Mouse (Mus musculus): ENCODE measurements around the gene Bzw1.
"Not testable (repeated sequence)": the region's sequence is repeated elsewhere in the genome, so short reads cannot be mapped to it uniquely, and the experiment has no call there.

The Bzw1 gene

GRCm38 (mm10) chr1:58392652-58393283, at the start of gene Bzw1:
Gene Bzw1 (plus strand): TSS chr1:58392898.
- peak; percentile 96 for DNase-seq

GRCm38 (mm10) chr1:58343861-58344260, 48.8 kb upstream of the Bzw1 start:
- no peak for DNase-seq

- DNase-seq, result no peak
Observed at GRCm38 (mm10) chr1:58344570-58344969, 48.1 kb upstream of the Bzw1 start.

- no peak for DNase-seq
Observed at GRCm38 (mm10) chr1:58346159-58346558, 46.5 kb upstream of the Bzw1 start.

- no peak for DNase-seq
Observed at GRCm38 (mm10) chr1:58348712-58349111, 44.0 kb upstream of the Bzw1 start.

- DNase-seq, result peak; percentile 81
Observed at GRCm38 (mm10) chr1:58353238-58353893, 39.3 kb upstream of the Bzw1 start.

- no peak for DNase-seq
Observed at GRCm38 (mm10) chr1:58358958-58359901, 33.5 kb upstream of the Bzw1 start.

GRCm38 (mm10) chr1:58362296-58362695, 30.4 kb upstream of the Bzw1 start:
- DNase-seq, result no peak

- DNase-seq, result no peak
Observed at GRCm38 (mm10) chr1:58364551-58364950, 28.1 kb upstream of the Bzw1 start.

- no peak for DNase-seq
Observed at GRCm38 (mm10) chr1:58365829-58366228, 26.9 kb upstream of the Bzw1 start.

GRCm38 (mm10) chr1:58366737-58367471, 25.8 kb upstream of the Bzw1 start:
- no peak for DNase-seq

GRCm38 (mm10) chr1:58369716-58370115, 23.0 kb upstream of the Bzw1 start:
- DNase-seq, result no peak

- not testable (repeated sequence) for DNase-seq
Observed at GRCm38 (mm10) chr1:58374266-58374665, 18.4 kb upstream of the Bzw1 start.

GRCm38 (mm10) chr1:58375574-58376147, 17.0 kb upstream of the Bzw1 start:
- DNase-seq, result no peak

- DNase-seq, result peak; percentile 18
Observed at GRCm38 (mm10) chr1:58382586-58383281, 10.0 kb upstream of the Bzw1 start.

- peak; percentile 14 for DNase-seq
Observed at GRCm38 (mm10) chr1:58391421-58392267, 1.1 kb upstream of the Bzw1 start.

- no peak for DNase-seq
Observed at GRCm38 (mm10) chr1:58392268-58392651, 438 bp upstream of the Bzw1 start.

GRCm38 (mm10) chr1:58393284-58394195, 842 bp downstream of the Bzw1 start:
- DNase-seq, result peak; percentile 58

- DNase-seq, result no peak
Observed at GRCm38 (mm10) chr1:58395341-58395740, 2.6 kb downstream of the Bzw1 start.

- no peak for DNase-seq
Observed at GRCm38 (mm10) chr1:58396179-58396578, 3.5 kb downstream of the Bzw1 start.
